Mouse (Mus musculus): ENCODE data around the gene Col3a1. TPM values are rescaled to one million over a fixed set of nuclear protein-coding genes. Genes with fewer than 3 reads are reported as not detected.

Col3a1 gene
- polyA plus RNA-seq, 1 experiment from 2014 or later = 421 TPM

Small RNA genes within 50 kb of the gene (microRNA-seq; reads per million reads assigned to microRNA genes)
- not detected for gene Gm47302

Other genes starting within 250 kb of the Col3a1 start
- 23.5 and 26.7 TPM in 2 replicates for gene Col5a2, start 191.7 kb downstream of the Col3a1 start, polyA plus RNA-seq (2014; fragmentation: Nextera tagmentation; extraction: Ambion mirVana)

Measured in limb, embryonic 11.5 days (tissue).